Mouse (Mus musculus): Measurements from ENCODE around the gene Psmb2.
A peak's percentile ranks its signal among the peaks of the same experiment; 100 is the strongest.

The Psmb2 gene

DNA sequence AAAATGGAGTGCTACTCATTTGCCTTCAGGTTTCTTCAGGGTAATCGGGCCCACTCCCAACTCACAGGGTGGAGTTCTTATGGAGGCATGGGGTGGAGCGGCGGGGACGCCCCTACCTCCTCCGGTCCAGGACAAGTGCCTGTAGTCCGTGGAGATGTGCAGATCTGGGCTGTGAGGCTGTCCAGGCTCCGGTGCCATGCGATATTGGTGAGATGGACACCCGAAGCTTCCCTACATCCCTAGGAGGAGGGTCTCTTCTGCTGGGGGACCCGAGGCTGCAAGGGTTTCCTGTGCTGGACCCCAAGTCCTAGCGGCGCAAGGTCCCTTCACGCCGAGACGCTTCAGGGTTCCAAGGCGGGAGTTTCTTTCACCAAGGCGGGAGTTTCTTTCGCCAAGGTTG lies 54.7 kb downstream of the Psmb2 start:
- DNase-seq (ENCODE audit: low read depth), result no peak

DNA sequence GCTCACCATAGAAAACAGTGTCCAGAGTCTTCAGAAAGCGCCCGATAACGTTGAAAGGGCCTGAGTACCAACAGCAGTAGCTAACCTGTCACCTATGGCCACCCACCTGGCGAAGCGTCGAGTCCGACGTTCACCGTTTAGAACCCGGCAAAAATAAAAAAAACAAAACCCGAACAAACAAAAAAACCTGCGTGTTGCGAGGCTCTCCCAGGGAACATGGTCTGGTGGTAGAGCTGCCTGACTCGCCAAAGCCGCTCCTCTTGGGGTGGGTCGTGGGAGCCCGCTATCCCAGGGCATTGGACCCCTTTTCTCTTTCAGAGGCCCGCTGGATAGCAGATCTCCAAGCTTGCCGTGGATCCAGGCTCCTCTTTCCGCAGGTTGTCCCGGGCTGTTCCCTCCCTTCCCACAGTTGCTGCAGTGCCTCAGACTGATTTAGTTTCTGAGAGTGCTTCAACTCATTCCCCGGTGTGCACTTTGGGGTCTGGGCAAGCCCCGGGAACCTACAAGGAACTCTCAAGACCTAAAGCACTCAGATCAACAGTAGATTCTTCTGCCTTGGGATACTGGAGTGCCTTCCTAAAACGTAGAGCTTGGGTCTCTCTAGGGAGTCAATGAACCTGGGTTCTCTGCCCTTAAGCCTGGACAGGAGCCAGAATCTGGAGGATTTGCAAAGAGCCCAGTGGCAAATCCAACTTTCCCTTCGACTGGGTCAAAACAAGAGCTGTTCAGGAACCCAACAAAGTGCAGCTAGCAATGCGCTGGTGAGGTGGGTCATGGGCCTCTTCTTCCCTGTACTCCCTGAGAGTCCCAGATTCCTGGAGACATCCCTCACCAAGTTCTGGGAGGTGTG lies 55.3 kb downstream of the Psmb2 start:
- no peak for DNase-seq (ENCODE audit: low read depth)

DNA sequence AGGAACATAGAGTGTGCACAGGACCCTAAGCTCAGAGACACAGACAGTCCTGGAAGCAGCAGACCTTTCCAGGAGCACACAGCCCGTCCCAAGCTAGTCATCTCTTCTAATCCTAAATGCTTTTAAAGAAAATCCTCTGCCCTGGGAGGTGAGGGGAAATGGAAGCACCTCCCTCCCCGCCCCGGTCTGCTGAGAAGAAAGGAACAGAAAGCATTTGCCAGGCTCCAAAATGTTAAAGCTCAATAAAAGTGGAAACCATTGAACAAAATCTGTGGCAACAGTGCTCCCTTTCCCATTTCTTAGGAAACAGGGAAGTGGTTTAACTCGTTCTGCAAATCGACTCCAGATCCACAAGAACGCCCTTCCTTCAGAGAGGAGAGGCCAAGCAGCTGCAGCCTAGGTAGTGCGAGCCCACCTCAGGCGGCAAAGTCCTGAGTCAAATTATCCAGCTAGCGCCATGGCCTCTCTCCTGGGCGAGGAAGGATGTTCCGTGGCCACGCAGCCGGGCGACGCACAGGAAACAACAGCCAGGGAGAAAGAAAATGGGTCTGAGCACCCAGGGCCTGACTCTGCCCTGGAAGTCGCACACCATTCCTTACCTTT lies 56.7 kb downstream of the Psmb2 start:
- DNase-seq (ENCODE audit: low read depth), result no peak

DNA sequence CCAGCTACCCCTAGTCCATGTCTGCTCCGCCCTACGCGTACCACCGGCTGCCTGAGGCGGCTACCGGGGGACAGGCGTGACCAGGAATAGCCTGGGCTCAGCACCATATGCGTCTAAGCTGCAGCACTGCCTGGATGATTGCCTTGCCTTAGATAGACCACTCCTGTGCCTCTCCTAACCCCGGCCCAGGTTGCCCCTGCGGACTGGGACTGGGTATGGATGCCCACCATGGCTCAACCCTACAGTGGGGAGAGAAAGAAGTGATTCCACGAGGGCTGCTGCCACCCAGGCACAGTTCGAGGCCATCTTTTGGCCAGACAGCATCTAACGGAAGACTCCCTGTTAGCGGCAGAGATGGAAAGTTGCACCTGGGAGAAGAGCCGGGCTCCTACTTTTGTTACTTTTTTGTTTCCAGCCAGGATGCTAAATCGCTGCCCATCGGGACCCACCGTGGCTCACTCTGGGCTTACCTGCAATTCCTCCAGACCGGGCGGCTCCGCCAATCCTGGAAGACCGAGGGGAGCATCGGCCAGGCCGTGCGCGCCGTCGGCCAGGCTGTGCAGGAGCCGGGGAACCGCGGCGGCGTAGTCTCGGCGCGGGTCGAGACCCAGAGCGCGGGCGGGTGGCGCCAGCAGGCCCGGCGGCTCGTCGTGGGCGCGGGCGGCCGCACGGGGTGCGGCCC lies 57.4 kb downstream of the Psmb2 start:
- DNase-seq (ENCODE audit: low read depth), result no peak

DNA sequence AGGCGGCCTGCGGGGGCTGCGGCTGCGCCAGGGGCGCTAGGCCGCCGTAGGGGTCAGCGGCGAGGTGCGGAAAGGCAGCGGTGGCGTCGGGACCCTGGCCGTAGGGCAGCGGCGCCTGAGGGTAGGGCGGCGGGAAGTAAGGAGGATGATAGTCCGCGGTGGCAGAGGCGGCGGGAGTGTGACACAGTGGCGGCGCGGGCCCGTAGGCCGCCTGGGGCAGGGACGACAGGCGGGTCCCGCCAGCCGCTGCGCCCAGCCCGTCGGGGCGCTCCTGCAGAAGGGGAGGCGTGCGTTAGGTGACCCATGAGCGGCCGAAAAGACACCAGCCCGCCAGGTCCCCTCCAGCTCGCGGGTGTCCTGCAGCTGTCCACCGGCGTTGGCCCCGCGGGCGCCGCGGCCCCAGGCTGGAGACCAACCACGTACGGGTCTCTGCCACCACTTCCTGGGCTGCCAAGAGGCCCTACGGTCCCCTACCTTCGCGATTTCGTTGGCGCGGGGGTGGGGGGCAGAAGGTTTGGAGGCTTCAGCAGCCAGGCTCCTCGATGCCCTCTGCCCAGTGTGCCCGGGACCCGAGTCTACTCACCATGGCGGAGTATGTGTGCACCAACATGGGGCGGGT lies 58.1 kb downstream of the Psmb2 start:
- DNase-seq (ENCODE audit: low read depth), result no peak

DNA sequence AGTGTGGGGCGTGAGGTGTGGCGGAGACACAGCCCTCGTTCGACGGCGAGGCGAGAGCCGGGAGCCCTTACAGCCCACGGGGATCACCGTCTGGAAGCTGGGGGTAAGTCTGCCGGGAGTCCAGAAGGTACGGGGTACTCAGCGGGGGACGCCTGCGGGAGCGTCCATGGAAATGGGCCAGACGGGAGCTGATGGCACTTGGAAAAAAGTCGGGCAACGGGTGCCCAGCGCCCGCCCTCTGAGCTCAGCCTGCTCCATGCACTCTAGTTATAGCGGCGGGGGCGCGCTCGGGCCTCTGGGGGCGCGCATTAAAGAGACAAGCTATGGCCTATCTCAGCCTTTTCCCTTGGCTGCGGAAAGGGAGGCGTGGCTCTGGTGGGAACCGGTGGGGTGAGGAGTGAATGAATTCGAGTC lies 58.6 kb downstream of the Psmb2 start, which contains the start of gene Tfap2e:
Gene Tfap2e, minus strand, starts transcription at position 240 of the 414 bp plus-strand sequence.
- no peak for DNase-seq (ENCODE audit: low read depth)

DNA sequence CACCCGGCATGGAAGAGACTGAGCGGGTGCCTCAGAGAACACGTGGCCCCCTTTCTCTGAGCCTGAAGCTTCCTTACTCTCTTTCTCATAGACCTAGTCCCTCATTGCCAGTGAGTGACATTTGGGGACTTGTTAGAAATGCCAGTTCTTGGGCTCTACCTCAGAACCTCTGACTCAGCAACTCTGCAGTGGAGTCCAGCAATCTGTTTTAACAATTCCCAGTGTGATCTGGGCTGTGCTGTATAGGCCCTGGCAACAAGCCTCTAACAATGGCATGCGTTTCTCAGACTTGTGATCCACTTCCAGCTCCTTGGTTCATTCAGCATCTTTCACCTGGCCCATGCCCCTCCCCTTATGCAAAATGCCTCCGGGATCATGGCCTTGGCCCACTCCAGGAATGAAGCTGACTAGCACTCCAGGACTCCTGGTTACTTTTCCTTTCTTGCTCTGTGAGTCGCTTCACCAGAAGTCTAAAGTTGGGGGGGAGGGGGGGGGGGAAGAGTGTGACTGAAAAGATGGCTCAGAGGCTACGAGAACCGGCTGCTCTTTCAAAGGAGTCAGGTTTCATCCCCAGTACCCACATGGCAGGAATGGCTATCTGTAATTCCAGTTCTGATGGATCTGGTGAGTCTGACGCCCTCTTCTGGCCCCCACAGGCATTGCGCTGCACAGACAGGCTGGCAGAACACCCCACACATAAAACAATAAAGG lies 62.7 kb downstream of the Psmb2 start:
- peak; percentile 66 for DNase-seq (ENCODE audit: low read depth)

DNA sequence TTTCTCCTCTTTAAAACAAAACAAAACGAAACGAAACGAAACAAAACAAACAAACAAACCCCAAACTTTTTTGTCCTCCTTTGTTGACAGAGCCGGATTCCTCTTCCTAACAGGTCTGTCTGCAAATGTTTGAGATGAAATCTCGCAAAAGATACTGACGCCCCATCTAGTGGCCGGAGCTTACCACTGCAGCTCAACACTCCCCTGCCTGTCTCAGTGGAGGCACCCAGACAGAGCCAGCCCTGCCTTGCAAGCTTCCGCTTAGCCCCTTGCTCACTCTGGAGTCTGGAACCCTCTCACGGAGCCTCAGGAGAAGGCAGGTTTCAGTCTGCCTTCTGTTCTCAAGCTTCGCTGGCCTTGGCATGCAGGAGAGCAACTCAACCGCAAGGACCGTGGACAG lies 64.0 kb downstream of the Psmb2 start:
- DNase-seq (ENCODE audit: low read depth), result peak; percentile 78

DNA sequence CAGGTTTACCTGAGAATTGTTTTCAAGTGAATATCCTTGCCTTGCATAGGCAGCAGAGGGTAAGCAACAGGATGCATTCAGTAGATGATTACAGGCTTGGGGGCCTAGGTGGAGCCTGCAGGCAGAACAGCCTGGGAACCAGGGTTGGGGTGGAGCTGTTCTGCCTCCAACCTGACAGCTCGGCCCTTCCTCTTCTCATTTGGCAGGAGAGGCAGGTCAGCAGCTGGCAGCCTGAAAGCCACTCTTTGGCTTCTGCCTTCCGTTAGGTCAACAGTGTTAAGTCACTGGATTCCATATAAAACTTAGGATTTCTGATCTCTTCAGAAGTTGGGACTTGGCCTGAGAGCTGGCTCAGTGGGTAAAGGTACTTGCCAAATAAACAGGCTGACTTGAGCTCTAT lies 65.5 kb downstream of the Psmb2 start:
- DNase-seq (ENCODE audit: low read depth), result no peak

DNA sequence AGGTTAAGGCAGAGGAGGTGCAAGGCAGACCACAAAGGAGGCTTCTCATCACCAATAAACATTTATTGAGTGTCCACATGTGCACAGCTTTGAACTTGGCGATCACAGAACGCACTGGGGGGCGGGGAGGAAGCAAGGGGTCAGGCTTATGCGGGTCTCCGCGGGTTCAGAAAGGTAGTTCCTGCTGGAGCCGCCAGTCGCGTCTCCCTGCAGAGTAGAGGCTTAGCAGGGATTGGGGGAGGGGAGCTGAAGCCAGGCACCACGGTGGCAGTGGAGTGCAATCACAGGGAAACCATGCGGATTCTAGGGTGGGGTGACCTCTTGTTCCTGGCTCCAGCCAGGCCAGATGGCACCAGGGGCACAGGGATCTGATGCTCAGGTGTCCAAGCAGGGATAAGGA lies 66.3 kb downstream of the Psmb2 start:
- DNase-seq (ENCODE audit: low read depth), result no peak

DNA sequence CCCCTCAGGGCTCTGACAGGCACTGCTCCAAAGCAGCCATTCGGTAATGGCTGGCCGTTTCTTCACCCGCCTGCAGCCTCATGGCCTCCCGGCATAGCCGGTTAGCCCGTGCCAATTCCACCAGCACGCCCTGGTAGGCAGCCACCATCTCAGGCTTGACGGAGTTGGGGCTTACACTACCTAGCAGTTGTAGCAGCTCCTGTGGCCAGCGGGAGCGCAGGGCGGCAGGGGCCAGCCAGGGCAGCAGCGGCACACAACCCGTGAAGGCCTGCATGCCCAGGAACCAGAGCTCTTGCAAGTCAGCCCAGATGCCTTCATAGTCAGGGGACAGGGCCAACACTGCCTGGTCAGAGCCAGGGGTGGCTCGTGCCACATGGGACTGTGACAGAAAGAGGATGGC lies 67.4 kb downstream of the Psmb2 start:
- DNase-seq (ENCODE audit: low read depth), result no peak

DNA sequence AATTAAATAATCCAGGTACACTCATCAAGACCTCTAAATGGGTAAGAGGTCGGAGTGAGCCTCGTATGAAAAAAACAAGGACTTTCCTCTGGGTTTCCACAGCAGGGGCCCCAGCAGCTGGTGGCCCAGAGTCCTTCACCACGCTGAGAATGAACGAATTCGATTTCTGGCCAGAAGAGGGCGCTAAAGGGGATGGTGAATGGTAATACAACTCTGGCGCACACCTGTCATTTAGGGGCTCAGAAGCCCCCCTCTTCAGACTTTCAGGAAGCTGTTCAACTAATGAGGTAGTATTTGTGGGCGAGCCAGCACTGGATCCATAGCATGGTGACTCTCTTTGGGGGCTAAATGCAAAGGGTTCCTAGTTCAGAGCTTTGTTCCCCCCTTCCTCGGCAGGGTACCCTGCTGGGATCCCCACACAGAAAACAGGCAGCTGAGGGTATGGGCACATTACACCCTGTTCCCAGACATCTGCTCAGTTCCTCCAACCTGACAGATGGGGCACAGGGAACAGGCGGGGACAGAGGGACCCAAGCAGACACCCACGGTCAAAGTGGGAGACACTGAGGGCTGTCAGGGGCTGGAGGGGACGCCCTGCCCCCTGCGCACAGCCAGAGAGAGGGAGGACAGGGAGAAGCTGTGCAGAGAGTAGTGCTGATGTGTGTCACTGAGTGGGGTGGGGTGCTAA lies 68.2 kb downstream of the Psmb2 start:
- peak; percentile 37 for DNase-seq (ENCODE audit: low read depth)

DNA sequence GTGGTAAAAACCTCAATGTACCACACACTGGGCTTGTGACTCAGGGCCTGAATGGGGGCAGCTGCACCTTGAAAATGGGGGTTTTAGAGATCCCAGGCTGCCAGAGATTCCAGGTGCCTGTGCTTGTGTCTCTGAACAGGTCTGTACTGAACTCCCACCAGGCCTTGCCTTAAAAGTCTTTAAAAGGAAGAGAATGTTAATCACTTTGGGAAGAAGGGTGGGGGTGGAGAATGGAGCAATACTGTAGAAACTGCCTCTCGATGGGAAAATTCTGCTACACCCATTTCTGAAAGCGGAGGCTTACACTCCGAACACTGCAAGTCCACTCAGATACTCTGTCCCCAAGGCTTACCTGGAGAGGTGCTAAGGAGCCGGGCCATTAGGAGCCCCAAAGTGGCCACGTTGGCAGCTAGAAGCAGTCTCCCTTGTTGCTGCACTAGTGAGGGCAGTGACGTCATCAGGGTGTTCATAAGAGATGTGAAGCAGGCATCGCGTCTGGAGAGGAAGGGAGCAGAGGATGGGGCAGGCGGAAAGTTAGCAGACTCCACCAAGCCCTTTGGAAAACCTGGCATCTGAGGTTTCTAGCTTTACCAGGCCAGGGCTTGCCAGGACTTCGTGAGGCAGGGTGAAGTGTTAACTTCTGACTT lies 68.9 kb downstream of the Psmb2 start:
- DNase-seq (ENCODE audit: low read depth), result no peak

DNA sequence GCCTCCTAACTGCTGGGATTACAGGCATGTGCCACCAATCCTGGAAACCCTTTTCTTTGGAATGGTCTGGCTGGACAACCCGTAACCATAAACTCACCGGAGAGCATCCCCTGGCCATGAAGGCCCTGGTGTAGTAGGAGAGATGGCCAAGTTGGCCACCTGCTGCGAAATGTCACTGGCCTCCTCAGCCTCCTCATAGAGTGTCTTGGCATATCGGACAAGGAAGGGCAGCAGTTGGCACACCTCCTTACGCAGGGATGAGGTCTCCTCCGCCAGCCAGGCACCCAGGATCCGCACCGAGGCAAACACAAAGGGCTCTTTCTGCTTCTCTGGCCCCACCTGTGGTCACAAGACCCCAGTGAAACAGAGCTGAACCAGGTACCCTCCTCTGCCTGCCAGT lies 71.0 kb downstream of the Psmb2 start:
- no peak for DNase-seq (ENCODE audit: low read depth)

DNA sequence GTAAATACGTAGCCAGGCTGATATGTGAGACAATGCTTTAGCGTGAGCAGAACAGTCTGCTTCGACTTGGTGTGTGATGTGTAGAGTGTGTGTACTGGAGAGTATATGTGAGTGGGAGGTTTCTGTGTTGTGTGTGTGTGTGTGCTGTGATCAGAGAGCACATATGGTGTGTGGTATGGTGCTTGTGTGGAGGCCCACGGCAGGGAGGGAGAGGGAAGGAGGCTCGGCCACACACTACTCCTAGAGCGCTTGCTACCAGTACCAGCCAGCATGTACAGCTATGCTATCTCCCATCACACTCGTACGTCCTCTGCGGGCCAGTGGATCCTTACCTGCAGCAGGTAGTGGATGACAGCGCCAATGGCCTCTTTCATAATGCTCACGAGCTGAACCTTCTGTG lies 72.1 kb downstream of the Psmb2 start:
- DNase-seq (ENCODE audit: low read depth), result no peak

DNA sequence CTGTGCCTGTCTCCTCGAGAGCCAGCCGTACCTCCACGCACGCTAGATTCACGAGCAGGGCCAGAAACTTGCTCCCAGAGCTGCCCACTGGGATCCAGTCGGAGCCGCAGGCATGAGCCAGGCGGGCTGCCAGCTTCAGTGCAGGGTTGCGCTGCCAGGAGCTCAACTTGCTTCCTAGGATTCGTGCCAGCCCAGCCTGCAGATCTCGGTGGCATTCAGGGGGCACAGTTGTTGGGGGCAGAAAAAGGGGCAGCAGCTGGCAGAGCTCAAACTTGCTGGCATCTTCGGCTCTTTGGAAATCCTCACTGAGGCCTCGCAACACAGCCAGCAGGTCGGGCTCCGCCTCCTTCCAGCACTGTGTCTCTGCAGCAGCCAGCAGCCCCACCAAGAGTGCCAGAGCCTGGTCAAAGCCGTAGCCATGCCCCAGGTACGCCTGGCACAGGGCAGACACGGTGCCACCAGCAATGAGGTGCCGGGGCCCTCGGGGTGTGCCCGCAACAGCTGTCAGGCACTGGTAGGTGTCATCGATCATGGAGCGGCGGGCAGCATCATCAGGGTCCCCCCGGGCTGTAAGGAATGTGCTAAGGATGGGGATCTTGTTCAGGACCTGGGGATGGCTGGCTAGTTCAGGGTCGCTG lies 72.7 kb downstream of the Psmb2 start:
- DNase-seq (ENCODE audit: low read depth), result no peak

DNA sequence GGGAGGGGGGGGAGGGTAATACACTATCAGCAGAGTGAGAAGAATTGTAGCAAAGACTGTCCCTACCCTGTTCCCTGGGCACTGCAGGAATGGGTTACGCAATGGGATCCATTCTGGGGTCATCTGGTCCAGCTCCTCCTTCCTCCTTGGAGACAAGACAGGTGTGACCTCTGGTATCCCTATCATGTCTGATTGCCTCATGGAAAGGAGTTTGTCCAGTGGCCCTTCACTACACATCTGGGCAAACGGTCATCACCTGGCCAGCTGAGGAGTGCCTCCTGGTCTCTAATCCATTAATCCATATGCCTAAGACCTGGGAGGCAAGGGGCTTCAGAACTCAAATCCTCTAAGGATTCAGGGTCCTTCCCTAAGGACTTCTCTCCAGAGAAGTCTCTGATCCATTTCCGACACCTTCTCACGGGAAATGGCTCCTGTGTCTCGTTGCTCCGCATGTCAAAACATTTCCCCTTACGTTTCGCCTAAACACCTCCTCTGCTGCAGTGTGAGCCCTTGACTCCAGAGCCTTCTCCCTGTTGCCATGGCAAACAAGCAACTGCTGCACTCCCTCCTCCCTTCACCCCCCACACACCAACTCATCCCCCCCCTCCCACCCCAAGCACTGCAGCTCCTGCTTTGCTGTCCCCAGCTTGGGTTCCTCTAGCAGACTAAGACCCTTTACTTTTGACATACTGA lies 73.6 kb downstream of the Psmb2 start:
- DNase-seq (ENCODE audit: low read depth), result no peak

DNA sequence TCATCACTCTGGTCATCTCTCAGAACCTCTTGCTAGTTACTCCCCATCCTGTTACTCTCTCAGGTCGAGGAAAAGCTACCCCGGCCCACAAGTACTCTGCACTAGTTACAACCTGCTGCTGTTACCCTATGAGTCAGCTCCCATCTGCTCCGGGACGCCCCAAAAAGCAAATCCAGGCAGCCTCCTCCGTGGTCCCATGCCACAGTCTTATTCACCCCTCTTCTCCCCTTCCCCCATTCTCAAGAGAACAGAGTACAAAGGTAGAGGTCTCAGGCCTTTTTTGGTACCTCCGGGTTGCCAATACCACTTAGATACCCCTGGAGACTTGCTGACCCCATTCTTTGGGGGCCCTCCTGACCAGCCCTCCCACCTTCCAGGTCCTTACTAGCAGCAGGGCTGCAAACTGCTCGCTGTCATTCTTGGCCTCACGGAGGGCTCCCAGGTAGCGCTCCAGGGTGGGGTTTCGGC lies 74.2 kb downstream of the Psmb2 start:
- DNase-seq (ENCODE audit: low read depth), result no peak

DNA sequence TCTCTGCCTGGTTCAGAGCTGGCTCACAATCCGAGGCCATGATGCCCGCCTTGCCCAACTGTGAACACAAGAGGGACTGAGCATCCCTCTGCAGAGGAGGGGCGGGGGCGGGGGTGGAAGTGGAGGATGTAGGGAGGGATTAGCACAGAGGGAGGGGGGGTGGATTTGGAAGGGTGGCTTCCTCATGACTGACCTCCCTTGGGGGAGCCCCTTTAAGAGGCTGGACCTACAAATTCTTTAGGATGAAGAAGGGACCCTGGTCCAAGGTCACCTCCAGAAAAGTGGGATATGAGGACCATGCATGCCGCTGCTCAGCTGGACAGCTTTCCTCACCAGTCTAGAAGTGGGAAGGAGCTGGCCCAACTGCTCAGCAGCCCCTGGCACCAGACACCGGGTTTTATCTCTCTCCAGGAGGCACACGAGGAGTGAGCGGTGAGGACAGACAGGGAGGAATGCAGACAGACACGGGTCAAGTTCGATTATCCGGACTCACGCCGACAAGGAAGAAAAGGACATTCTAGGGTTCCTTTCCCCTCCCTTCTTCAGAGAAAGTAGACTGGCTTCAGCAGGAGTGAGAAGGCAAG lies 74.7 kb downstream of the Psmb2 start:
- DNase-seq (ENCODE audit: low read depth), result peak; percentile 45

Measured in 416B (cell line).